23 mouse cellular contexts compared by ENCODE assay signal in genomic region chr8:80494346-80494660, GRCm38 (mm10). TPM values are rescaled to one million over a fixed set of nuclear protein-coding genes. Genes with fewer than 3 reads are reported as not detected.
DNase-seq lines count a peak whose midpoint lies in the region; ATAC-seq and TF ChIP-seq lines count a peak whose summit lies in the region.
"Had no signal": no experiment of that assay in that cellular context is flagged by ENCODE, and none has a peak within 500 bp of the region (broad histone marks: within the 10 kb centered on the region; RNA-seq: fewer than 3 reads in every experiment).

No protein-coding gene starts in this region.

- 79% methylated on average over 2 of the region's 2 CpGs for WGBS in lung, embryonic 14.5 days
- WGBS in lung, adult 2 months: 85% methylated on average over 2 of the region's 2 CpGs
- WGBS in intestine, embryonic 16.5 days: 79% methylated on average over 2 of the region's 2 CpGs
- 54% methylated on average over 2 of the region's 2 CpGs for WGBS in liver, postnatal 0 days (ENCODE audit: insufficient replicate concordance)

- no peak for TF ChIP-seq EP300 in liver, postnatal 0 days (IDR thresholded peaks at IDR 0.05; ENCODE audit: low read depth)

- H3K27ac ChIP-seq in lung, embryonic 14.5 days (ENCODE audit: low read depth): no peak overlapping the region; the same call in 1 of the 2 replicates
- no peak overlapping the region for H3K27ac ChIP-seq in intestine, embryonic 16.5 days (ENCODE audit: low read length)
- H3K27ac ChIP-seq in liver, postnatal 0 days (ENCODE audit: low read depth): peak overlapping the region; percentile 91
- H3K27ac ChIP-seq: embryonic facial prominence, embryonic 13.5 days; forebrain, embryonic 10.5 days; gastrocnemius, adult 2 months; hindbrain, embryonic 13.5 days; limb, embryonic 13.5 days; midbrain, embryonic 15.5 days had no signal

- ATAC-seq in erythroblast, adult 5-6 weeks (replicated peaks; ENCODE audit: low FRiP score, poor library complexity, severe bottlenecking): no peak
- ATAC-seq in lung, embryonic 14.5 days (ENCODE audit: insufficient read depth): no peak
- ATAC-seq in intestine, embryonic 16.5 days: peak; percentile 51
- ATAC-seq in liver, postnatal 0 days: peak; percentile 8

- no peaks in the 10 kb centered on the region for H3K9me3 ChIP-seq in erythroblast, embryonic 14.5 days (ENCODE audit: control insufficient read depth, low read length)
- H3K9me3 ChIP-seq in lung, embryonic 14.5 days (ENCODE audit: low read depth, low read length): no peaks in the 10 kb centered on the region
- no peaks in the 10 kb centered on the region for H3K9me3 ChIP-seq in intestine, embryonic 16.5 days (ENCODE audit: control insufficient read depth, low read length)
- no peaks in the 10 kb centered on the region for H3K9me3 ChIP-seq in liver, postnatal 0 days (ENCODE audit: low read length)
- H3K9me3 ChIP-seq: embryonic facial prominence, embryonic 13.5 days; forebrain, embryonic 10.5 days; hindbrain, embryonic 13.5 days; limb, embryonic 13.5 days; midbrain, embryonic 15.5 days had no signal

- H3K36me3 ChIP-seq in erythroblast, embryonic 14.5 days (ENCODE audit: control insufficient read depth): peaks cover 47% of the 10 kb centered on the region
- no peaks in the 10 kb centered on the region for H3K36me3 ChIP-seq in lung, embryonic 14.5 days (ENCODE audit: insufficient read depth)
- H3K36me3 ChIP-seq in intestine, embryonic 16.5 days (ENCODE audit: control insufficient read depth, insufficient read depth, low read length): no peaks in the 10 kb centered on the region
- H3K36me3 ChIP-seq in liver, postnatal 0 days (replicated peaks; ENCODE audit: insufficient read depth, low read length): peaks cover 28% of the 10 kb centered on the region
- H3K36me3 ChIP-seq: embryonic facial prominence, embryonic 13.5 days; forebrain, embryonic 10.5 days; hindbrain, embryonic 13.5 days; limb, embryonic 13.5 days; midbrain, embryonic 15.5 days had no signal

- H3K27me3 ChIP-seq in erythroblast, embryonic 14.5 days (ENCODE audit: control insufficient read depth): no peaks in the 10 kb centered on the region
- no peaks in the 10 kb centered on the region for H3K27me3 ChIP-seq in lung, embryonic 14.5 days (ENCODE audit: insufficient read depth, low read length)
- no peaks in the 10 kb centered on the region for H3K27me3 ChIP-seq in intestine, embryonic 16.5 days (replicated peaks; ENCODE audit: control insufficient read depth, insufficient read depth, low read length)
- H3K27me3 ChIP-seq in liver, postnatal 0 days (ENCODE audit: insufficient read depth, low read length): no peaks in the 10 kb centered on the region
- H3K27me3 ChIP-seq: embryonic facial prominence, embryonic 13.5 days; hindbrain, embryonic 13.5 days; limb, embryonic 13.5 days had no signal

- peaks cover 54% of the 10 kb centered on the region for H3K4me1 ChIP-seq in erythroblast, embryonic 14.5 days (ENCODE audit: control insufficient read depth)
- peaks cover 2% of the 10 kb centered on the region; the same call in 1 of the 2 replicates for H3K4me1 ChIP-seq in lung, embryonic 14.5 days (ENCODE audit: insufficient read depth)
- H3K4me1 ChIP-seq in lung, adult 2 months (ENCODE audit: control insufficient read depth, insufficient read depth, low read length): no peaks in the 10 kb centered on the region; the same call in 1 of the 2 replicates
- peaks cover 6% of the 10 kb centered on the region; the same call in 1 of the 2 replicates for H3K4me1 ChIP-seq in intestine, embryonic 16.5 days (ENCODE audit: control insufficient read depth, insufficient read depth, low read length)
- H3K4me1 ChIP-seq in liver, postnatal 0 days (ENCODE audit: insufficient read depth): peaks cover 4% of the 10 kb centered on the region; the same call in 1 of the 2 replicates
- H3K4me1 ChIP-seq: limb, embryonic 13.5 days had no signal

- no peak for TF ChIP-seq POLR2A in lung, adult 2 months (IDR thresholded peaks at IDR 0.05; ENCODE audit: borderline replicate concordance, extremely low read depth, low read depth, low read length)

- no peak for DNase-seq in lung, embryonic 14.5 days
- DNase-seq in lung, adult 2 months: no peak
- DNase-seq in liver, postnatal 0 days: no peak
- no peak for DNase-seq in layer of hippocampus, adult 9-11 months
- no peak for DNase-seq in gastrocnemius, postnatal 14 days
- DNase-seq: cerebellum, adult 8-10 months; forebrain, postnatal 0 days; gastrocnemius, adult 2 months; heart, adult 18-20 months; kidney, adult 11 months; lung, postnatal 10 days; right cerebral cortex, postnatal 25 days; thymus, adult 2 months had no signal

- peak overlapping the region; percentile 83 for H3K4me3 ChIP-seq in erythroblast, embryonic 14.5 days (replicated peaks)
- H3K4me3 ChIP-seq in lung, embryonic 14.5 days (ENCODE audit: low read depth, low read length): peak overlapping the region; percentile 12; the same call in 1 of the 2 replicates
- no peak overlapping the region for H3K4me3 ChIP-seq in lung, adult 2 months (replicated peaks; ENCODE audit: extremely low read depth, low read depth, low read length)
- no peak overlapping the region for H3K4me3 ChIP-seq in intestine, embryonic 16.5 days (ENCODE audit: low read length)
- H3K4me3 ChIP-seq in liver, postnatal 0 days (ENCODE audit: low read depth, low read length): peak overlapping the region; percentile 57

- no peak for TF ChIP-seq CTCF in lung, embryonic 14.5 days (IDR thresholded peaks at IDR 0.05; ENCODE audit: low read depth)
- TF ChIP-seq CTCF in lung, adult 2 months (IDR thresholded peaks at IDR 0.05; ENCODE audit: insufficient read depth, low read length): no peak
- no peak for TF ChIP-seq CTCF in liver, postnatal 0 days (IDR thresholded peaks at IDR 0.05; ENCODE audit: low read depth)

- H3K9ac ChIP-seq in lung, embryonic 14.5 days: peak overlapping the region; percentile 20; the same call in 1 of the 2 replicates
- H3K9ac ChIP-seq in intestine, embryonic 16.5 days (ENCODE audit: low read depth, low read length): no peak overlapping the region
- H3K9ac ChIP-seq in liver, postnatal 0 days (replicated peaks): peak overlapping the region; percentile 63
- H3K9ac ChIP-seq: embryonic facial prominence, embryonic 13.5 days; forebrain, postnatal 0 days; hindbrain, embryonic 13.5 days; limb, embryonic 13.5 days; midbrain, embryonic 15.5 days had no signal

- intact Hi-C loops in gastrocnemius, postnatal 14 days (cut with DNase I; ENCODE audit: low total_unique reads): no loop called here

- H3K4me2 ChIP-seq in lung, embryonic 14.5 days: no peak overlapping the region
- H3K4me2 ChIP-seq in intestine, embryonic 16.5 days (ENCODE audit: low read depth, low read length): no peak overlapping the region
- H3K4me2 ChIP-seq in liver, postnatal 0 days (ENCODE audit: low read depth, low read length): no peak overlapping the region; the same call in 1 of the 2 replicates

RNA-seq across cellular contexts. Expression of gene Gypa, which starts 0.7 kb away (rescaled TPM):
- polyA plus RNA-seq in erythroblast, embryonic 14.5 days (2012): 36.1 and 38.2 TPM in 2 replicates
- 1,528 and 1,589 TPM in 2 replicates for total RNA-seq in erythroblast, adult 5-6 weeks (2015; ENCODE audit: low replicate concordance)
- 1,490 and 2,036 TPM in 2 replicates for total RNA-seq in erythroblast, adult 5-6 weeks (2017; ENCODE audit: low replicate concordance)
- 4.1 and 6.3 TPM in 2 replicates for polyA plus RNA-seq in lung, embryonic 14.5 days (2014; fragmentation: Nextera tagmentation; extraction: Ambion mirVana)
- 0.13 and 0.46 TPM in 2 replicates for polyA plus RNA-seq in lung, adult 2 months (2012; rRNA removed)
- polyA plus RNA-seq in intestine, embryonic 16.5 days (2015; fragmentation: Nextera tagmentation; extraction: Ambion mirVana): 9.0 and 13.8 TPM in 2 replicates
- polyA plus RNA-seq in liver, postnatal 0 days (2015; fragmentation: Nextera tagmentation; extraction: Ambion mirVana): 278 and 289 TPM in 2 replicates
- under 1 TPM; 0.29 to 0.60 TPM for total RNA-seq in gastrocnemius, postnatal 14 days (2021)
- total RNA-seq: forebrain, postnatal 0 days; gastrocnemius, adult 2 months; layer of hippocampus, postnatal 25 days had no signal
- polyA plus RNA-seq: large intestine, adult 2 months had no signal

Comparison
In these comparisons a context has a peak if more than half of its experiments do, and no peak if none do; other contexts are left out.
1. H3K4me3 ChIP-seq: peak in erythroblast, embryonic 14.5 days (single experiment), lung, embryonic 14.5 days (single experiment) and liver, postnatal 0 days (single experiment); none in lung, adult 2 months (single experiment) and intestine, embryonic 16.5 days (single experiment).
2. ATAC-seq: peak in intestine, embryonic 16.5 days (single experiment) and liver, postnatal 0 days (single experiment); none in erythroblast, adult 5-6 weeks (single experiment) and lung, embryonic 14.5 days (single experiment).